Mouse (Mus musculus) heart, embryonic 11.5 days (tissue): ENCODE measurements around the gene Emilin1. TPM values are rescaled to one million over a fixed set of nuclear protein-coding genes. Genes with fewer than 3 reads are reported as not detected.

Experiments used
- ATAC-seq: fragments of 200-750 bp; cut with Nextera tagmentation; replicated peaks from 2 replicates; pipeline ENCODE4 v1.8.0; 2017; ENCODE audit warnings: moderate library complexity; ENCODE audit not compliant: insufficient number of reproducible peaks, low FRiP score, low TSS enrichment
- H3K27ac ChIP-seq: fragments of 300-500 bp; sonication (generic); 2 replicates; pipeline ENCODE4 v1.5.1; 2014; ENCODE audit warnings: mild to moderate bottlenecking, low read depth, low read length
- H3K27me3 ChIP-seq: fragments of 300-500 bp; sonication (generic); 2 replicates; pipeline ENCODE4 v1.6.1; 2014; ENCODE audit warnings: mild to moderate bottlenecking, low read length, mixed read lengths; ENCODE audit not compliant: control insufficient read depth, insufficient read depth
- H3K36me3 ChIP-seq: fragments of 300-500 bp; sonication (generic); 2 replicates; pipeline ENCODE4 v1.6.1; 2014; ENCODE audit warnings: mild to moderate bottlenecking, low read length, moderate library complexity, mixed read lengths; ENCODE audit not compliant: control insufficient read depth, insufficient read depth
- H3K4me1 ChIP-seq: fragments of 300-500 bp; sonication (generic); 2 replicates; pipeline ENCODE4 v1.6.1; 2014; ENCODE audit warnings: low read length; ENCODE audit not compliant: control insufficient read depth, insufficient read depth
- H3K4me2 ChIP-seq: fragments of 300-500 bp; sonication (generic); 2 replicates; pipeline ENCODE4 v1.6.1; 2014; ENCODE audit warnings: mild to moderate bottlenecking, moderate library complexity
- H3K4me3 ChIP-seq: fragments of 300-500 bp; sonication (generic); 2 replicates; pipeline ENCODE4 v1.5.1; 2014; ENCODE audit warnings: low read depth, low read length
- H3K9ac ChIP-seq: fragments of 300-500 bp; sonication (generic); 2 replicates; pipeline ENCODE4 v1.6.1; 2014; ENCODE audit warnings: mild to moderate bottlenecking, low read depth, low read length, moderate library complexity
- H3K9me3 ChIP-seq: fragments of 300-500 bp; sonication (generic); replicated peaks from 2 replicates; pipeline ENCODE4 v1.6.1; 2016; ENCODE audit warnings: low read length; ENCODE audit not compliant: control insufficient read depth
- WGBS: fragments of 180-500 bp; shearing (Covaris S2); extraction: QIAGEN DNeasy Blood & Tissue Kit; methylation state at CpG from one replicate; pipeline ENCODE4 v1.1.7; 2014; ENCODE audit not compliant: insufficient replicate concordance; 5-methylcytosine and 5-hydroxymethylcytosine counted together
- polyA plus RNA-seq: library from polyadenylated mRNA; unstranded; fragments of >200 nt; fragmentation: Nextera tagmentation; extraction: Ambion mirVana; gene quantifications from 2 replicates; pipeline ENCODE4 v1.2.1, GENCODE M21; 2014

The Emilin1 gene
- polyA plus RNA-seq, 1 experiment from 2014 or later, result 90.5 TPM

DNA sequence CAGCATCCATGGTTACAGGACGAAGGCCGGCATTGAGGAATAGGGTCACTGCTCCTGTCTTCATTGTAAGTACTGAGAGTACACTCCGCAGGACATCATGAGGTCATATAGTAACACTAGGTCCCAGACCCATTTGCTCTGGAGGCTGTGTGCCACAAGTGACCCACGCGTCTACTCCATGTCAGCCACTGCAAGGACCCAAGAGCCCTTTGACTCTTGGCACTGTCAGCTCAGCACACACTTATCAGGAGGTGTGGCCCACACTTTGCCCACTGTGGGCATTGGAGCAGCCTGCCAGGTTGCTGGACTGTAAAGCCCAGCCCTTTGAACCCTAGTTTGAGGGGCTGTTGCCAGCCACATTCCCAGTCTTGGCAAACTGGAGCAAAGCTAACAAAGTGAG, 12.0 kb downstream of the Emilin1 start:
- H3K9ac ChIP-seq, result no peak overlapping the region
- H3K27me3 ChIP-seq, result no peaks in the 10 kb centered on the region
- ATAC-seq, result no peak
- 86% methylated on average over 5 of the region's 5 CpGs for WGBS
- peaks cover 20% of the 10 kb centered on the region for H3K4me1 ChIP-seq
- no peak overlapping the region for H3K27ac ChIP-seq
- H3K36me3 ChIP-seq, result no peaks in the 10 kb centered on the region
- H3K4me3 ChIP-seq, result no peak overlapping the region
- no peaks in the 10 kb centered on the region for H3K9me3 ChIP-seq
- no peak overlapping the region for H3K4me2 ChIP-seq

DNA sequence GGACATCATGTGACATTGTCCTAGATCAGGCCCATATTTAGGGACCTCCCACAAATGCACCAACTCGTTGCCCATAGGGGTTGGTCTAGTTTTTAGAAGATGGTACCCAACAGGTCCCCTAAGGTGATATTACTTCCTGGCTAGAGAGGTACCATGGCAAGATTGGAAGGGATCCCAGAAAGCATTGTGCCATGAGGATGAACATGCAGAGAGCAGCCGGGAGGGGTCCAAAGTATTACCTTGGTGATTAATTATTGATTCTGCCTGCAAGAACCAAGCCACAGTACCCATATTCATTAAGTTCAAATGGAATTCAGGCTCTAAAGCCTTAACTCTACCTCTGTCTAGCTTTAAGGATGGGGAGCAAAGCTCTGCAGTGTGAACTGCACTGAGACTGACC, 12.9 kb downstream of the Emilin1 start:
- Histone ChIP-seq H3K27me3 (no peaks in the 10 kb centered on the region), H3K36me3 (no peaks in the 10 kb centered on the region), H3K4me2 (no peak overlapping the region), H3K9me3 (no peaks in the 10 kb centered on the region), H3K4me1 (peaks cover 18% of the 10 kb centered on the region), H3K4me3 (no peak overlapping the region), H3K9ac (no peak overlapping the region), H3K27ac (no peak overlapping the region)
- WGBS, result 88% methylated on average over 2 of the region's 2 CpGs
- ATAC-seq, result no peak

DNA sequence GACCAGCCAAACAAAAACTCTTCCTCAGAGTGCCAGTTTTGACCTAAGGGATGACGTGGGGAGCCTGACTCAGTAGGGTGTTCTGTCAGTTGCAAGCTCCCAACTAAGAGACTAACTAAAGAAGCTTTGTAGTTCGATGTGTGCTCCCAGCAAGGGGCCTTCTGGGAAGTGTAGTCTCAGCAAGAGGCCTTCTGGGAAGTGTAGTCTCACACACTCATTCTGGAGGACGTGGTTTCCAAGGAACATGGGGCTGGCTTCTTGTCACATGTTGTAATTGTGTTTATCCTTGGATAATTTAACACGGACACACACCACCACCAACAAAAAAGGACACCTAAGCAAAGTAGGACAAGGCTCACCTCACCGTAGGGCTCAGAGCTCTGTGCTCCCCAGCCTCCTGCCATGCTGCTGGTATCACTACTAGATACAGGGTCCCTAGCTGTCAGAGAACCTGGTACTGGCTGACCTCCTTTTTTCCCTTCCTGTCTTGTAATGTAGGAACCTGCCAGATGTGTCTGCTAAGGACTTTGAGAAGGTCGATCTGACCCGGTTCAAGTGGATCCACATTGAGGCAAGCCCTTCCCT, 14.8 kb downstream of the Emilin1 start:
- ATAC-seq, result no peak
- H3K9me3 ChIP-seq, result no peaks in the 10 kb centered on the region
- no peak overlapping the region for H3K9ac ChIP-seq
- H3K4me3 ChIP-seq, result no peak overlapping the region
- no peaks in the 10 kb centered on the region for H3K36me3 ChIP-seq
- no peak overlapping the region for H3K27ac ChIP-seq
- H3K4me2 ChIP-seq, result peak overlapping the region; percentile 14
- H3K27me3 ChIP-seq, result no peaks in the 10 kb centered on the region
- peaks cover 5% of the 10 kb centered on the region for H3K4me1 ChIP-seq
- WGBS, result 41% methylated on average over 7 of the region's 7 CpGs

DNA sequence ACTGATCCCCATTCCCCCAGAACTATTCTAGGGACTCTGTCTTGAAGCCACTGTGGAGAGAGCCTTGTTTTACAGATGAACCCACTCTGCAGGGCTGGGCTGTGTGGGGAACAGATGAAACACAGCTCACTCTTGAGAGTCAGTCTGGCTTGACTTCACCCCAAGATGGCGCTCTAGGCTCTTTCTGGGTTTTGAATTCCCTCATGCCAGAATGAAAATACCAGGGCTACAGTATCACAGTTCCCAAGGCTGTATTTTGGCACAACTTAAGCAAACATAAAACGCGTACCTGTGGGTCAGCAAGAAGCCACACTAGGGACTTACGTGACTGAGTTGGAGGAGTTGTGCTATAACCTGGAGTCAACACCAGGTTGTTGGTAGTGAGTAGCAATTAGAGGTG, 16.9 kb downstream of the Emilin1 start:
- no peak overlapping the region for H3K27ac ChIP-seq
- WGBS, result 49% methylated on average over 4 of the region's 4 CpGs
- H3K27me3 ChIP-seq, result no peaks in the 10 kb centered on the region
- H3K4me3 ChIP-seq, result no peak overlapping the region
- no peak for ATAC-seq
- H3K4me2 ChIP-seq, result no peak overlapping the region
- no peaks in the 10 kb centered on the region for H3K4me1 ChIP-seq
- no peaks in the 10 kb centered on the region for H3K36me3 ChIP-seq
- no peaks in the 10 kb centered on the region for H3K9me3 ChIP-seq
- no peak overlapping the region for H3K9ac ChIP-seq

DNA sequence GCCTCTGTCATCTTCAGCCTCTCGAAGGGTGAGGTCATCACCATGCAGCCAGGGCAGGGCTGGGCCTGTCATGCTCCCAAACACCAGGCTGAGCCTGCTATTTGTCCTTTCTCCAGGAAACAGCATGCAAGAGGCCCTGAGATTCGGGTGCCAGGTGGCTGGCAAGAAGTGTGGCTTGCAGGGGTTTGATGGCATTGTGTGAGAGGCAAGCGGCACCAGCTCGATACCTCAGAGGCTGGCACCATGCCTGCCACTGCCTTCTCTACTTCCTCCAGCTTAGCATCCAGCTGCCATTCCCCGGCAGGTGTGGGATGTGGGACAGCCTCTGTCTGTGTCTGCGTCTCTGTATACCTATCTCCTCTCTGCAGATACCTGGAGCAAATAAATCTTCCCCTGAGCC, 17.6 kb downstream of the Emilin1 start:
- Histone ChIP-seq H3K4me3 (no peak overlapping the region), H3K9me3 (no peaks in the 10 kb centered on the region), H3K27ac (no peak overlapping the region), H3K36me3 (no peaks in the 10 kb centered on the region), H3K4me1 (no peaks in the 10 kb centered on the region), H3K27me3 (no peaks in the 10 kb centered on the region), H3K4me2 (no peak overlapping the region), H3K9ac (no peak overlapping the region)
- no peak for ATAC-seq
- WGBS, result 79% methylated on average over 6 of the region's 6 CpGs

DNA sequence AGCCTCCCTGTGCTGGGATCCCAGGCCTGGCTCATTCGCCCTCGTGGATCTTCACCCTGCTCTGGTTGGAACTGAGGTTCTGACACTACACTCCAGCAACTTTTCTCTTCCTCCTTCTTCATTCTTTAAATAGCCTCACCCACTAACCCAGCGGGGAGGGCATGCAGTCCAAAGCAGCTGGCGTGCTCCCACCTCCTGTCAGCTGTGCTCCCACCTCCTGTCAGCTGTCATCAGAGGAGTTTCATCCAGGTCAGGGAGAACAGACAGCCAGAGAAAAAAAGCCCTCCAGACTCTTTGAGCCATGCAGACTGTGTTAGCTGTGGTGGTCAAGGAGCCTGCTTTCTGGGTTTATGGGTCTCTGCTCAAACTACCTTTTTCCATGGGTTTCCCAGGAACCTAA, 18.2 kb downstream of the Emilin1 start:
- ATAC-seq, result no peak
- no peaks in the 10 kb centered on the region for H3K36me3 ChIP-seq
- no peak overlapping the region for H3K27ac ChIP-seq
- H3K9ac ChIP-seq, result no peak overlapping the region
- no peaks in the 10 kb centered on the region for H3K9me3 ChIP-seq
- H3K4me1 ChIP-seq, result no peaks in the 10 kb centered on the region
- no peak overlapping the region for H3K4me2 ChIP-seq
- H3K27me3 ChIP-seq, result no peaks in the 10 kb centered on the region
- WGBS, result 59% methylated on average over 4 of the region's 4 CpGs
- H3K4me3 ChIP-seq, result no peak overlapping the region

DNA sequence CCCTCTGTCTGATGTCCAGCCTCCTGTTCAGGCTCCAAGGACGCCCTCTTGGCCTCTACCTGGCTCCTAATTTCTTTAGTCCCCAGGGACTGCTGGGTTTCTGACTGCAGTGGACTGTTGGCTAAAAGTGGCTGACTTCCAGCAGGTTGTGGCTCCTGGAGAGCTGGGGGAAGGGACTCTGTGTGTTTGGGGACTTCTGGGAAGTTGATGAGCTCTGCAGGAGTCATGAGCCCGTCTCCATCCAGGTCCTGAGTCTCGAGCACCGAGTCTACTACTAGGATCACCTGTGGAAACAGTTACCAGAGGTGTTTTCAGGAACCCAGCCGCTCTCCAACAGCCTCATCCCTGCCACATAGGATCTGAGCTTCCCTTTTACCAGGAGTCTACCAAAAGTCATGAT, 20.5 kb downstream of the Emilin1 start:
- no peak for ATAC-seq
- 55% methylated on average over 5 of the region's 5 CpGs for WGBS
- Histone ChIP-seq H3K4me2 (no peak overlapping the region), H3K4me3 (no peak overlapping the region), H3K4me1 (no peaks in the 10 kb centered on the region), H3K27ac (no peak overlapping the region), H3K36me3 (no peaks in the 10 kb centered on the region), H3K9me3 (no peaks in the 10 kb centered on the region), H3K9ac (no peak overlapping the region), H3K27me3 (no peaks in the 10 kb centered on the region)

DNA sequence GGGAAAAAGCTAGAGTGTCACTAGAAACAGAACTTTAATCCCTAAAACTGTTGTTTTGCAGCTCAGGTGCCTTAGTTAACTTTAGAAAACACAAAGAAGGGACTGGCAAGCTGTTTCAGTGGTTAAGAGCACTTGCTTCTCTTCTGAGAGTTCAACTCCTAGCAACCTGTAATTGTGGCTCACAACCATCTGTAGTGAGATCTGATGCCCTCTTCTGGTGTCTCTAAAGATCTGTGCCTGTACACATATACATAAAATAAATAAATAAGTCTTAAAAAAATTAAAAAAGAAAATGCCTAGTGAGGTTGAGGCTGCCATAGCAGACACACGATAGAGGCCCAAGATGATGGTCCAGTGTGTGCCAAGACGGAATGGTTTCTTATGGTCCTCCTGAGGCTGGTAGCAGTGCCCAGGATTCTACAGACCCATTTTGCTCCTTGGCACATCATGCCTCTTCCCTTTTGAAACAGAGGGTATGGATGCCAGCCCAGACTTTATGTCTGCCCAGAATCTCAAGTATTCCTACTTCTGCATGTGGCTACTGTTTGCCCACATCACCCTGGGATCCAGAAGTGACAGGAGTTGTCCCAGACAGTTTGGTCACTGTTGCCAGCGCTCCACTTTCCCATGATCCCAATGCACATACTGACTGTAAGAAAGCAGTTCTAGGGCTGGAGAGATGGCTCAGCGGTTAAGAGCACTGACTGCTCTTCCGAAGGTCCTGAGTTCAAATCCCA, 21.7 kb downstream of the Emilin1 start:
- H3K27ac ChIP-seq, result no peak overlapping the region
- H3K4me3 ChIP-seq, result no peak overlapping the region
- 79% methylated on average over 5 of the region's 5 CpGs for WGBS
- no peaks in the 10 kb centered on the region for H3K36me3 ChIP-seq
- no peak overlapping the region for H3K9ac ChIP-seq
- H3K9me3 ChIP-seq, result no peaks in the 10 kb centered on the region
- no peak for ATAC-seq
- H3K4me2 ChIP-seq, result no peak overlapping the region
- H3K27me3 ChIP-seq, result no peaks in the 10 kb centered on the region
- no peaks in the 10 kb centered on the region for H3K4me1 ChIP-seq

DNA sequence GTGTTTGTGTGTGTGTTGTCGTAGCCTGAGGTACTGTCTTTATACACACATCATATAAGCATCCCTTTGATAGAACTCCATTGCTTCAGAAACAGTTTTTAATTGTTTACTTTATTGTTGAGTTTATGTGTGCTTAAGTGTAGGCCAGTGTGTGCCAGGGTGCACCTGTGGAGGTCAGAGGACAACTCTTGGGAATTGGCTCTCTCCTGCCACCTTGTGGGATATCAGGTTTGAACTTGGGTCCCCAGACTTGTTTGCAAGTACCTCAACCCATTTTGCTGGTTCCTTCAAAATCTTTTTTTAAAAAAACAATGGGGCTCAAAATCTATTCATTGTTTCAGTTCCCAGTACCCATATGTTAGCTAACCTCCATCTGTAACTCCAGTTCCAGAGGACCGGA, 29.8 kb downstream of the Emilin1 start:
- Histone ChIP-seq H3K27me3 (peaks cover 15% of the 10 kb centered on the region), H3K4me3 (no peak overlapping the region), H3K4me2 (no peak overlapping the region), H3K27ac (no peak overlapping the region), H3K9ac (no peak overlapping the region), H3K4me1 (peaks cover 4% of the 10 kb centered on the region), H3K36me3 (no peaks in the 10 kb centered on the region), H3K9me3 (no peaks in the 10 kb centered on the region)
- WGBS, result 92% methylated on average over 2 of the region's 2 CpGs
- no peak for ATAC-seq
